Mouse (Mus musculus) thymus, adult 2 months (tissue): ENCODE measurements at regions not wholly inside any gene's neighbourhood (a gene's known extent, or its start where the extent isn't known, plus 50 kb on each side); places are given as distances from the start of the nearest gene placed in this dataset.

Experiments
- DNase-seq: peaks from one replicate; pipeline ENCODE4 v3.0.0; 2021
- H3K27ac ChIP-seq: fragments of 200-500 bp; 2 replicates; pipeline ENCODE4 v1.5.1; 2012; ENCODE audit warnings: low read length, control low read depth; ENCODE audit not compliant: control insufficient read depth, insufficient read depth
- H3K27me3 ChIP-seq: fragments of 200-500 bp; 2 replicates; pipeline ENCODE4 v1.6.1; 2012; ENCODE audit warnings: mild to moderate bottlenecking, low read length, moderate library complexity, mixed read lengths; ENCODE audit not compliant: control insufficient read depth, insufficient read depth
- H3K36me3 ChIP-seq: fragments of 200-500 bp; 2 replicates; pipeline ENCODE4 v1.6.1; 2012; ENCODE audit warnings: mild to moderate bottlenecking, low read length, moderate library complexity; ENCODE audit not compliant: control insufficient read depth, insufficient read depth
- H3K4me1 ChIP-seq: fragments of 200-500 bp; replicated peaks from 2 replicates; pipeline ENCODE4 v1.6.1; 2012; ENCODE audit warnings: low read length; ENCODE audit not compliant: control insufficient read depth, insufficient read depth
- H3K4me3 ChIP-seq: fragments of 200-500 bp; 2 replicates; pipeline ENCODE4 v1.5.1; 2012; ENCODE audit warnings: mild to moderate bottlenecking, low read length, control low read depth, moderate library complexity; ENCODE audit not compliant: control insufficient read depth, insufficient read depth
- CTCF ChIP-seq: fragments of 200-500 bp; IDR thresholded peaks from 2 replicates; pipeline ENCODE4 v1.5.1; 2012; ENCODE audit warnings: mild to moderate bottlenecking, control low read depth, low read length, moderate library complexity, borderline replicate concordance; ENCODE audit not compliant: control insufficient read depth, poor library complexity, insufficient read depth; ENCODE audit errors: extremely low read depth
- POLR2A ChIP-seq: fragments of 200-500 bp; IDR thresholded peaks from 2 replicates; pipeline ENCODE4 v1.6.1; 2012; ENCODE audit warnings: mild to moderate bottlenecking, low read length, control low read depth, moderate library complexity; ENCODE audit not compliant: control insufficient read depth, poor library complexity, insufficient read depth; ENCODE audit errors: extremely low read depth
- WGBS: fragments of 180-500 bp; shearing (Covaris S2); methylation state at CpG from one replicate; pipeline ENCODE4 v1.1.7; 2018; 5-methylcytosine and 5-hydroxymethylcytosine counted together

- Histone ChIP-seq H3K27me3 (no peaks in the 10 kb centered on the region), H3K4me3 (no peak overlapping the region), H3K27ac (no peak overlapping the region), H3K4me1 (no peaks in the 10 kb centered on the region), H3K36me3 (no peaks in the 10 kb centered on the region)
- no peak for TF ChIP-seq POLR2A
- no peak for TF ChIP-seq CTCF
- WGBS = 92% methylated on average over 5 of the region's 5 CpGs
- DNase-seq = no peak
Observed at GRCm38 (mm10) chr14:99611435-99611834, 312.9 kb downstream of the Klf5 start.

DNA sequence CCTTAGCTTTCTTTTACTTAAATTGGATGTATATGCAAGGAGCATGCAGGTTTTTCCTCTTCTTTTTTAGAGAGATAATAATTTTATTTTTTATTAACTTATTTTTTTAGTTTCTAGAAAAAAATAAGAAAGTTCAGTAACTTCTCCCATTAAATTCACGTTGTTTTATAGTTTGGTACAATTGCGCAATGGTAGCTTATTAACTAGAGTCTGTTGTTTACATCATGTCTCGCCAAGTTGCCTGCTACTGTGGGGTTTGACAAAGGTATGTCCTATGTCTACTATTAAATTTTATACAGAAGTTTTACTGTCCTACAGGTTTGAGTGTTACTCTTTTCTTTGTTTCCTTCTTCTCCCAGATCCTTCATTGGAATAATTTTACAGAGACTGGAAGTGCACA, 313.6 kb downstream of the Klf5 start:
- WGBS = 95% methylated on average over 3 of the region's 3 CpGs
- TF ChIP-seq CTCF (no peak), POLR2A (no peak)
- DNase-seq = no peak
- H3K36me3 ChIP-seq = no peaks in the 10 kb centered on the region
- H3K4me3 ChIP-seq = no peak overlapping the region
- no peaks in the 10 kb centered on the region for H3K4me1 ChIP-seq
- H3K27me3 ChIP-seq = no peaks in the 10 kb centered on the region
- no peak overlapping the region for H3K27ac ChIP-seq

- 66% methylated on average over 3 of the region's 3 CpGs for WGBS
- no peaks in the 10 kb centered on the region for H3K36me3 ChIP-seq
- no peak for DNase-seq
- no peak overlapping the region for H3K27ac ChIP-seq
- H3K4me3 ChIP-seq = no peak overlapping the region
- TF ChIP-seq CTCF = no peak
- no peak for TF ChIP-seq POLR2A
- no peaks in the 10 kb centered on the region for H3K4me1 ChIP-seq
- H3K27me3 ChIP-seq = no peaks in the 10 kb centered on the region
Observed at GRCm38 (mm10) chr14:99614748-99615147, 316.3 kb downstream of the Klf5 start.

- DNase-seq = no peak
- Histone ChIP-seq H3K27me3 (no peaks in the 10 kb centered on the region), H3K4me3 (no peak overlapping the region), H3K4me1 (no peaks in the 10 kb centered on the region), H3K36me3 (no peaks in the 10 kb centered on the region), H3K27ac (no peak overlapping the region)
- 74% methylated on average over 7 of the region's 7 CpGs for WGBS
- no peak for TF ChIP-seq CTCF
- TF ChIP-seq POLR2A = no peak
Observed at GRCm38 (mm10) chr14:99616655-99617335, 318.3 kb downstream of the Klf5 start.

GRCm38 (mm10) chr14:99617374-99617773, 318.9 kb downstream of the Klf5 start:
- DNase-seq = no peak
- 53% methylated on average over 2 of the region's 2 CpGs for WGBS
- no peak overlapping the region for H3K27ac ChIP-seq
- no peak overlapping the region for H3K4me3 ChIP-seq
- H3K27me3 ChIP-seq = no peaks in the 10 kb centered on the region
- no peaks in the 10 kb centered on the region for H3K36me3 ChIP-seq
- TF ChIP-seq POLR2A (no peak), CTCF (no peak)
- H3K4me1 ChIP-seq = no peaks in the 10 kb centered on the region

- DNase-seq = no peak
- no peak overlapping the region for H3K27ac ChIP-seq
- WGBS = 90% methylated on average over 3 of the region's 3 CpGs
- no peaks in the 10 kb centered on the region for H3K27me3 ChIP-seq
- TF ChIP-seq CTCF (no peak), POLR2A (no peak)
- no peak overlapping the region for H3K4me3 ChIP-seq
- H3K4me1 ChIP-seq = no peaks in the 10 kb centered on the region
- no peaks in the 10 kb centered on the region for H3K36me3 ChIP-seq
Observed at GRCm38 (mm10) chr14:99621538-99621937, 323.0 kb downstream of the Klf5 start.

GRCm38 (mm10) chr14:99624380-99625327, 326.2 kb downstream of the Klf5 start:
- TF ChIP-seq CTCF (no peak), POLR2A (no peak)
- H3K27me3 ChIP-seq = no peaks in the 10 kb centered on the region
- H3K27ac ChIP-seq = no peak overlapping the region
- no peak overlapping the region for H3K4me3 ChIP-seq
- no peak for DNase-seq
- H3K4me1 ChIP-seq = no peaks in the 10 kb centered on the region
- H3K36me3 ChIP-seq = no peaks in the 10 kb centered on the region
- WGBS = 50% methylated on average over 10 of the region's 10 CpGs
